Mouse (Mus musculus) liver, adult 2 months (tissue): Measurements from ENCODE around the gene Ubqln2.

Experiments used
- CTCF ChIP-seq: fragments of 200-500 bp; IDR thresholded peaks from 2 replicates; pipeline ENCODE4 v1.5.1; 2011; ENCODE audit warnings: low read depth, low read length, control low read depth
- POLR2A ChIP-seq: fragments of 200-500 bp; IDR thresholded peaks from 2 replicates; pipeline ENCODE4 v1.6.1; 2011; ENCODE audit warnings: low read length, control low read depth; ENCODE audit not compliant: insufficient read depth; ENCODE audit errors: extremely low read depth

GRCm38 (mm10) chrX:153515491-153515890 lies 17.5 kb downstream of the Ubqln2 start:
- TF ChIP-seq POLR2A (no peak), CTCF (no peak)
